23 mouse cellular contexts compared by ENCODE assay signal in genomic region chr7:82907081-82907480, GRCm38 (mm10). TPM values are rescaled to one million over a fixed set of nuclear protein-coding genes. Genes with fewer than 3 reads are reported as not detected.
DNase-seq lines count a peak whose midpoint lies in the region; ATAC-seq and TF ChIP-seq lines count a peak whose summit lies in the region.
"Had no signal": no experiment of that assay in that cellular context is flagged by ENCODE, and none has a peak within 500 bp of the region (broad histone marks: within the 10 kb centered on the region; RNA-seq: fewer than 3 reads in every experiment).

No protein-coding gene starts in this region.

- 66% methylated on average over 1 of the region's 1 CpGs for WGBS in kidney, embryonic 16.5 days
- WGBS in kidney, postnatal 0 days: 47% methylated on average over 1 of the region's 1 CpGs

- H3K4me3 ChIP-seq in kidney, embryonic 16.5 days (ENCODE audit: low read length): no peak overlapping the region
- no peak overlapping the region for H3K4me3 ChIP-seq in kidney, postnatal 0 days (replicated peaks; ENCODE audit: low read depth, low read length)
- H3K4me3 ChIP-seq: forebrain, embryonic 10.5 days; forebrain, embryonic 13.5 days; hindbrain, embryonic 10.5 days; hindbrain, embryonic 13.5 days had no signal

- no peaks in the 10 kb centered on the region for H3K36me3 ChIP-seq in kidney, embryonic 16.5 days (ENCODE audit: insufficient read depth, low read length)
- no peaks in the 10 kb centered on the region for H3K36me3 ChIP-seq in kidney, postnatal 0 days (ENCODE audit: insufficient read depth, low read length)
- H3K36me3 ChIP-seq: forebrain, embryonic 10.5 days; G1E; hindbrain, embryonic 10.5 days; hindbrain, embryonic 13.5 days had no signal

- no peaks in the 10 kb centered on the region; the same call in 1 of the 2 replicates for H3K9me3 ChIP-seq in kidney, embryonic 16.5 days (ENCODE audit: low read length)
- no peaks in the 10 kb centered on the region for H3K9me3 ChIP-seq in kidney, postnatal 0 days (replicated peaks; ENCODE audit: low read length)
- H3K9me3 ChIP-seq: forebrain, embryonic 10.5 days; forebrain, embryonic 13.5 days; G1E; hindbrain, embryonic 10.5 days; hindbrain, embryonic 13.5 days had no signal

- H3K4me2 ChIP-seq in kidney, embryonic 16.5 days (replicated peaks; ENCODE audit: low read depth, low read length): no peak overlapping the region
- H3K4me2 ChIP-seq in kidney, postnatal 0 days (ENCODE audit: low read length): no peak overlapping the region
- H3K4me2 ChIP-seq: forebrain, embryonic 13.5 days; heart, embryonic 11.5 days; hindbrain, embryonic 13.5 days had no signal

- peak; percentile 36 for DNase-seq in kidney, adult 11 months
- peak; percentile 47 for DNase-seq in kidney, postnatal 0 days (ENCODE audit: low spot score)
- no peak for DNase-seq in kidney, postnatal 4 days
- peak; percentile 55 for DNase-seq in ovary, adult 18-20 months (ENCODE audit: low spot score)
- no peak for DNase-seq in ovary, postnatal 14 days (ENCODE audit: low spot score)
- DNase-seq: adrenal gland, postnatal 10 days; adrenal gland, postnatal 36 days; B cell, adult 2 months; cerebellum, adult 18-20 months; cerebellum, adult 9-10 months; cerebellum, postnatal 14 days; gastrocnemius, postnatal 10 days; gastrocnemius, postnatal 36 days had no signal

- TF ChIP-seq CTCF in kidney, postnatal 0 days (IDR thresholded peaks at IDR 0.05; ENCODE audit: low read depth): no peak

- ATAC-seq in kidney, embryonic 16.5 days (ENCODE audit: low FRiP score, low TSS enrichment): no peak
- ATAC-seq in kidney, postnatal 0 days (replicated peaks; ENCODE audit: low FRiP score, low read depth): no peak
- ATAC-seq: forebrain, embryonic 13.5 days; forebrain, embryonic 16.5 days; Patski had no signal

- no peak overlapping the region for H3K27ac ChIP-seq in kidney, embryonic 16.5 days (ENCODE audit: low read length)
- H3K27ac ChIP-seq in kidney, postnatal 0 days: no peak overlapping the region
- H3K27ac ChIP-seq: forebrain, embryonic 10.5 days; forebrain, embryonic 13.5 days; hindbrain, embryonic 10.5 days; hindbrain, embryonic 13.5 days had no signal

- H3K27me3 ChIP-seq in kidney, embryonic 16.5 days (ENCODE audit: insufficient read depth, low read length): no peaks in the 10 kb centered on the region
- no peaks in the 10 kb centered on the region for H3K27me3 ChIP-seq in kidney, postnatal 0 days (ENCODE audit: insufficient read depth, low read length)
- H3K27me3 ChIP-seq: CH12.LX; forebrain, embryonic 13.5 days; hindbrain, embryonic 13.5 days; Patski had no signal

- H3K9ac ChIP-seq in kidney, embryonic 16.5 days (replicated peaks; ENCODE audit: low read length): no peak overlapping the region
- no peak overlapping the region for H3K9ac ChIP-seq in kidney, postnatal 0 days (ENCODE audit: low read depth, low read length)
- H3K9ac ChIP-seq: forebrain, embryonic 13.5 days; hindbrain, embryonic 13.5 days had no signal

- no peaks in the 10 kb centered on the region; the same call in 1 of the 2 replicates for H3K4me1 ChIP-seq in kidney, embryonic 16.5 days (ENCODE audit: insufficient read depth, low read length)
- H3K4me1 ChIP-seq in kidney, postnatal 0 days (replicated peaks; ENCODE audit: insufficient read depth, low read length): no peaks in the 10 kb centered on the region
- H3K4me1 ChIP-seq: hindbrain, embryonic 10.5 days had no signal

RNA-seq across cellular contexts. Expression of gene Mex3b, which starts 39.9 kb away (rescaled TPM):
- polyA plus RNA-seq in kidney, embryonic 16.5 days (2015; fragmentation: Nextera tagmentation; extraction: Ambion mirVana): 9.9 and 10.5 TPM in 2 replicates
- polyA plus RNA-seq in kidney, postnatal 0 days (2015; fragmentation: Nextera tagmentation; extraction: Ambion mirVana): 11.2 and 11.3 TPM in 2 replicates

Comparison
In these comparisons a context has a peak if more than half of its experiments do, and no peak if none do; other contexts are left out.
1. DNase-seq: peak in kidney, adult 11 months (single experiment), kidney, postnatal 0 days (single experiment) and ovary, adult 18-20 months (single experiment); none in kidney, postnatal 4 days (0 of 2) and ovary, postnatal 14 days (single experiment).